Mouse (Mus musculus) kidney, embryonic 14.5 days (tissue): Measurements from ENCODE around the gene Limk2. TPM values are rescaled to one million over a fixed set of nuclear protein-coding genes. Genes with fewer than 3 reads are reported as not detected.

Experiments used
- ATAC-seq: fragments of 200-750 bp; cut with Nextera tagmentation; 2 replicates; pipeline ENCODE4 v1.8.0; 2017; ENCODE audit warnings: moderate number of reproducible peaks, mild to moderate bottlenecking, moderate TSS enrichment, moderate library complexity; ENCODE audit not compliant: low FRiP score, low TSS enrichment
- H3K27ac ChIP-seq: fragments of 300-500 bp; sonication (generic); 2 replicates; pipeline ENCODE4 v1.5.1; 2014; ENCODE audit warnings: low read depth, mild to moderate bottlenecking, low read length, moderate library complexity, mixed read lengths
- H3K27me3 ChIP-seq: fragments of 300-500 bp; sonication (generic); 2 replicates; pipeline ENCODE4 v1.6.1; 2014; ENCODE audit warnings: mild to moderate bottlenecking, low read length; ENCODE audit not compliant: control insufficient read depth, insufficient read depth
- H3K36me3 ChIP-seq: fragments of 300-500 bp; sonication (generic); 2 replicates; pipeline ENCODE4 v1.6.1; 2014; ENCODE audit warnings: low read length, mixed read lengths; ENCODE audit not compliant: control insufficient read depth, insufficient read depth
- H3K4me1 ChIP-seq: fragments of 300-500 bp; sonication (generic); 2 replicates; pipeline ENCODE4 v1.6.1; 2014; ENCODE audit warnings: low read length, mixed read lengths; ENCODE audit not compliant: control insufficient read depth, insufficient read depth
- H3K4me2 ChIP-seq: fragments of 300-500 bp; sonication (generic); replicated peaks from 2 replicates; pipeline ENCODE4 v1.6.1; 2014; ENCODE audit warnings: low read depth, mild to moderate bottlenecking, low read length
- H3K4me3 ChIP-seq: fragments of 300-500 bp; sonication (generic); 2 replicates; pipeline ENCODE4 v1.5.1; 2014; ENCODE audit warnings: mild to moderate bottlenecking, low read length
- H3K9ac ChIP-seq: fragments of 300-500 bp; sonication (generic); 2 replicates; pipeline ENCODE4 v1.6.1; 2014; ENCODE audit warnings: low read depth, mild to moderate bottlenecking, low read length, moderate library complexity
- H3K9me3 ChIP-seq: fragments of 300-500 bp; sonication (generic); 2 replicates; pipeline ENCODE4 v1.6.1; 2016; ENCODE audit warnings: low read length; ENCODE audit not compliant: control insufficient read depth
- WGBS: fragments of 180-500 bp; shearing (Covaris S2); extraction: QIAGEN DNeasy Blood & Tissue Kit; methylation state at CpG from one replicate; pipeline ENCODE4 v1.1.7; 2014; 5-methylcytosine and 5-hydroxymethylcytosine counted together
- polyA plus RNA-seq: library from polyadenylated mRNA; unstranded; fragments of >200 nt; fragmentation: Nextera tagmentation; extraction: Ambion mirVana; gene quantifications from 2 replicates; pipeline ENCODE4 v1.2.1, GENCODE M21; 2014

Limk2 gene
- polyA plus RNA-seq, 1 experiment from 2014 or later = 41.7 TPM

DNA sequence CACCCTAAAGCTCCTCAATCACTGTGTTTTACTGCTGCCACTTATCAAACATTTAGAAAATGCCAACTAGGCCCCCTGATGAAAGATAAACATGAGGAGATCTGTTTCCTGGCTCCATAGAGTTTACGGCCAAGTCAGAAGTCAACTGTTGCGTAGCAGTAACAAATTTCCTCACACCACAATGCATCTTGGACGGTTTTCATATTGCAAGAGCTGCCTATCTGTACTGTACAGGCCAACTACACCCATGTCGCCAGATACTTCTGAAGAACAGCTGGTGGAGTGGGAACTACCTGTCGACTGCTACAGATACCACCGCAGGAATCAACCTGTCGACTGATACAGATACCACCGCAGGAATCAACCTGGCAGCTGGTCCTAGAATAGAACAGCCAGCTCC lies 35.9 kb upstream of the Limk2 start:
- Histone ChIP-seq H3K4me1 (no peaks in the 10 kb centered on the region), H3K27me3 (no peaks in the 10 kb centered on the region), H3K9ac (no peak overlapping the region), H3K9me3 (no peaks in the 10 kb centered on the region), H3K27ac (no peak overlapping the region), H3K4me2 (no peak overlapping the region), H3K4me3 (no peak overlapping the region), H3K36me3 (no peaks in the 10 kb centered on the region)
- WGBS = 88% methylated on average over 8 of the region's 8 CpGs
- ATAC-seq = no peak

DNA sequence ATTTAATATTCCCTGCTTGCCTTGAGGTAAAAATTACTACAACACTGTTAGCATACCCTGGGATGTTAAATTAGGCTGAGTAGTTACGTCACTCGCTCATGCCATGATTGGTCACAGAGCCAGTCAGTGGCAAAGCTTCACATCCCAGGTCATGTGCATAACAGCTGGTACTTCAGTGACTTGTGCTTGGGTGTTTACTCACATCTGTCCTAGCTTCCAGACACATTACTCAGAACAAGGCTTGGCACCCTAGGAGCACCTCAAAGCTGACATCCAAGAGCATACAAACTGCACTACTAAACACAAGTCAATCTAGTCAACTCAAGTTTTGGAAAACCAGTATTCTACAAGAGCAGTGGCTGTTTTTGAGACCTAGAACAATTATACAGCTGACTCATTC lies 34.1 kb upstream of the Limk2 start:
- no peak overlapping the region for H3K27ac ChIP-seq
- H3K9ac ChIP-seq = no peak overlapping the region
- no peaks in the 10 kb centered on the region for H3K9me3 ChIP-seq
- WGBS = 92% methylated on average over 2 of the region's 2 CpGs
- no peak for ATAC-seq
- no peak overlapping the region for H3K4me3 ChIP-seq
- no peaks in the 10 kb centered on the region for H3K36me3 ChIP-seq
- no peaks in the 10 kb centered on the region for H3K27me3 ChIP-seq
- H3K4me1 ChIP-seq = no peaks in the 10 kb centered on the region
- no peak overlapping the region for H3K4me2 ChIP-seq

DNA sequence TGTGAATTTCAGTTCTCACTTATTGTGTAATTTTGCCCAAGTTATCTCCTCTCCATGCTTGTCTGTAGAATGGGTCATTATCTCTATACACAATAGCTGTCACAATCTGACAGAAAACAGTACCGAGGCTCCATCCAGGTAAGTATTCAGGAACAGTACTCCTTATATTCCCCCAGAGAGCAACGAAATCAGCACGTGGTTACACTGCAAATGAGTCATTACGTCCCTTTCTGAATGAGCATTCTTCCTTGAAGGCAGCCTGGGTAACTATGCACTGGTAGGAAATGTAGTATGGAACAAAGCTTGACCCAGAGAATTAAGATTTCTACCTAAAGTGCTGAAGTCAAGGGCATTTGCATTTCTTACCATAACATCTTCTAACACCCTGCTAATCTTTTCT lies 33.7 kb upstream of the Limk2 start:
- WGBS = 81% methylated on average over 4 of the region's 4 CpGs
- Histone ChIP-seq H3K4me1 (no peaks in the 10 kb centered on the region), H3K4me3 (no peak overlapping the region), H3K36me3 (no peaks in the 10 kb centered on the region), H3K9ac (no peak overlapping the region), H3K27me3 (no peaks in the 10 kb centered on the region), H3K4me2 (no peak overlapping the region), H3K27ac (no peak overlapping the region), H3K9me3 (no peaks in the 10 kb centered on the region)
- no peak for ATAC-seq

DNA sequence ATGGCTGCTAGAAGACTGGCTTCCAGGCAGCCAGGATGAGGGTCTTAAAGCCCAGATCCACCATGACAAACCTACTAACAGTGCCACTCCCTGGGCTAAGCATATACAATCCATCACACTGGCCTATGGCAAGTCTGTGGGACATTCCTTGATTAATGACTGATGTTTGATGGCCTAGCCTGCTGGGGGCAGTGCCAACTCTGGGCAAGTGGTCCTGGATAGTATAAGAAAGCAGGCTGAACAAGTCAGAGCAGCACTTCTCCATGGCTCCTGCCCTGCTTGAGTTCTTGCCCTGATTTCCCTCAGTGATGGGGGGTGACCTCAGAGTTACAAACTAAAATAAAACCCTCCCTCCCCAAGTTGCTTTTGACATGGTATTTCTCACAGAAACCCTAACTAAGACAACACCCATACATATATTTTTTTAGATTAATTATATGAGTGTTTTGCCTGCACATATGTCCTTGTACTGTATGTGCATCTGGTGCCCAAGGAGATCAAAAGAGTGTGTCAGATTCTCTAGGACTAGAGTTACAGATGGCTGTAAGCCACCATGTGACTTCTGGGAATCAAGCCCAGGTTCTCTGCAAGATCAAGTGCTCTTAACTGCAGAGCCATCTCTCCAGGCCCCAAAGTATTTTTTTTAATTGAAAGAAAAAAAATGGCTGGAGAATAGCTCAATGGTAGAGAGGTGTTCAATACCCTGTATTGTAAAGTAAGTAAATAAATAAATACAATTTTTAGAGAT lies 32.9 kb upstream of the Limk2 start:
- Histone ChIP-seq H3K27me3 (no peaks in the 10 kb centered on the region), H3K4me1 (no peaks in the 10 kb centered on the region), H3K27ac (no peak overlapping the region), H3K9me3 (no peaks in the 10 kb centered on the region), H3K36me3 (no peaks in the 10 kb centered on the region; the same call in 1 of the 2 replicates), H3K9ac (no peak overlapping the region), H3K4me2 (no peak overlapping the region), H3K4me3 (no peak overlapping the region)
- no peak for ATAC-seq

DNA sequence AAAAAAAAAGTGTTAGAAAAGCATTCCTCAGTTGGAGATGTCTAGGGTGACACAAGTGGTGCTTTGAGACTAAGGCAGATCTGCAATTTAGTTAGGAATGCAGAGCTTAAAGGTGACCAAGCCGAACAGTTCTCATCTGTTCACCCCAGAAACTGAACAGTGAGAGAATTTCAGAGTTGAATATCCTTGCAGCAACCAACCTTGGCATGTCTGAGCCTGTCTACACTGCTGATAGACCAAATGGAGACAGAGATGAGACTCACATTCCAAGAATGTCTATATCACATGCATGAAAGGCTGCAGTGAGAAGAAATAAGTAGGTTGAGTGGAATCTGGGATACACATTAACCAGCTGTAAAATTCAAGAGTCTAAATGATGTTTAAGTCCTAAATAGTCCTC lies 28.6 kb upstream of the Limk2 start:
- ATAC-seq = no peak
- H3K36me3 ChIP-seq = no peaks in the 10 kb centered on the region; the same call in 1 of the 2 replicates
- no peak overlapping the region for H3K4me3 ChIP-seq
- H3K4me1 ChIP-seq = no peaks in the 10 kb centered on the region
- H3K27me3 ChIP-seq = no peaks in the 10 kb centered on the region
- H3K9ac ChIP-seq = no peak overlapping the region
- no peak overlapping the region for H3K4me2 ChIP-seq
- H3K9me3 ChIP-seq = no peaks in the 10 kb centered on the region
- no peak overlapping the region for H3K27ac ChIP-seq
- WGBS = 95% methylated on average over 1 of the region's 1 CpGs

DNA sequence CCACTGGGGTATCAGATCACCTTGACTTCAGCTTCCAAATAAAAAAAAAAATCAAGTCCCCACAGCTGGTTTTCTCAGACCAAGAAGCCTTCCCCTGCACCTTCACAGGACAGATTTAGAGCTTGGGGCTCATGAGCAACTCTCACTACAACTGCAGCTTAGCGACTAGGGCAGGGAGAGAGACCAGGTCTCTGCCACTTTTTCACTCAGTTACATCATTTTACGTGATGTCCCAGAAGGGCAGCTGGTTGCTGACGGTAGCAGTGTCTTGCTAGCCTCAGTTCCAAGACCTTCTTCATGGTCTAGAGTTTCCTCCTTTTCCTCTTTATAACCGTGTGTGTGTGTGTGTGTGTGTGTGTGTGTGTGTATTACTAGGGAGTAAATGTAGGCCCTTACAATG lies 24.8 kb upstream of the Limk2 start:
- H3K27ac ChIP-seq = no peak overlapping the region

DNA sequence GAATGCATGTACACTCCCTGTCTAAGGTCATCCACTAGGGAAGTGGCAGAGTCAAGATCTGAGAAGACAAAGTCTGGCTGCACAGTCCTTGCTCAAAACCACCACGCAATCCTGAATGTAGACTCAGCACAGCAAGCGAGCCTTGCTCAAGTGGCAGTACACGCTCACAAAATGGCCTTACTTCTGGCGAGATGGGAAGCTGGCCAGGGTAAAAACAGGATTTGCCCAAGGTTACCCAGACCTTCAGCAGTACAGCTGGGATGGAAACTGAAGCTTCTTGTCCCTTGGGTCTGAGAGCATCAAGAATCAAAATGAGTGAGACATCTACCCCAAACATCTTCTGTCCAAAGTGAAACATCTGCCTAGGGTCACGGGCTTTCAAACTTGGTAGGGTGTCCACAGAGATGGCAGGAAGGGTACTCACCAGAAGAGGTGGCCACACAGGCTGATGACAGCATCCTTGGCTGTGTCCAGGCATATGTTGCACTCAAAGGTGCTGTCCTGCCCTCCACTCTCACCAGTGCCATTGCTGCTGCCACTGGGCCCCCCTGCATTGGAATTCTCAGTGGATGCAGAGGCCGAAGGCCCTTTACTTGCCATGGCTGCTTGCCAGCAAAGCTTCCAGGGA lies 23.1 kb upstream of the Limk2 start:
- Histone ChIP-seq H3K4me1 (no peaks in the 10 kb centered on the region), H3K9me3 (no peaks in the 10 kb centered on the region), H3K36me3 (0 out of 2 replicates have a peak, but pooled peaks cover 3% of the 10 kb centered on the region), H3K4me3 (no peak overlapping the region), H3K27me3 (no peaks in the 10 kb centered on the region), H3K4me2 (no peak overlapping the region), H3K27ac (no peak overlapping the region), H3K9ac (no peak overlapping the region)
- no peak for ATAC-seq
- whole genome bisulfite sequencing = 94% methylated on average over 6 of the region's 6 CpGs

More for the DNA sequence above, 24.8 kb upstream of the Limk2 start:
- no peak overlapping the region for H3K9ac ChIP-seq
- no peaks in the 10 kb centered on the region for H3K4me1 ChIP-seq
- WGBS = 72% methylated on average over 4 of the region's 4 CpGs
- no peak for ATAC-seq
- H3K4me3 ChIP-seq = no peak overlapping the region
- no peak overlapping the region for H3K4me2 ChIP-seq
- H3K27me3 ChIP-seq = no peaks in the 10 kb centered on the region
- peaks cover 3% of the 10 kb centered on the region; the same call in 1 of the 2 replicates for H3K36me3 ChIP-seq
- no peaks in the 10 kb centered on the region for H3K9me3 ChIP-seq

DNA sequence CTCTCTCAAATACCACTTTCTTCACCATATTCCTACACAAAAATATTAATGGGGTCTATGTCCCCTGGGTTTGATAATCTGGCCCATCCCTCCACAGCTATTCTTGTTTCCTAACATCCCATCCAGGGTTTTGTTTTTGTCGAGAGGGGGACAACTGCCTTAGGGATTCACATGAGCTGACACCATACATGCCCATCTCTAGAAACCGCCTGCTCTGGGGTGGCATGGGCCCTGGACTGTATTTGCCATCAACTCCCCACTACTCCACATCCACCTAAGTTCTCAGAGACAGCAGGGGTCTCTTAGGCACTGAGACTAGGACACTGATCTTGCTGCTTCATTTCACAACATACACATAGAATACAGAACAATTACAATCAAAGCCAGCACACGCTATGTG lies 22.5 kb upstream of the Limk2 start:
- H3K9ac ChIP-seq = no peak overlapping the region
- ATAC-seq = no peak
- H3K9me3 ChIP-seq = no peaks in the 10 kb centered on the region
- H3K4me3 ChIP-seq = no peak overlapping the region
- 0 out of 2 replicates have a peak, but pooled peaks cover 3% of the 10 kb centered on the region for H3K36me3 ChIP-seq
- H3K27me3 ChIP-seq = no peaks in the 10 kb centered on the region
- no peak overlapping the region for H3K27ac ChIP-seq
- H3K4me1 ChIP-seq = no peaks in the 10 kb centered on the region
- no peak overlapping the region for H3K4me2 ChIP-seq
- 90% methylated on average over 3 of the region's 3 CpGs for WGBS

DNA sequence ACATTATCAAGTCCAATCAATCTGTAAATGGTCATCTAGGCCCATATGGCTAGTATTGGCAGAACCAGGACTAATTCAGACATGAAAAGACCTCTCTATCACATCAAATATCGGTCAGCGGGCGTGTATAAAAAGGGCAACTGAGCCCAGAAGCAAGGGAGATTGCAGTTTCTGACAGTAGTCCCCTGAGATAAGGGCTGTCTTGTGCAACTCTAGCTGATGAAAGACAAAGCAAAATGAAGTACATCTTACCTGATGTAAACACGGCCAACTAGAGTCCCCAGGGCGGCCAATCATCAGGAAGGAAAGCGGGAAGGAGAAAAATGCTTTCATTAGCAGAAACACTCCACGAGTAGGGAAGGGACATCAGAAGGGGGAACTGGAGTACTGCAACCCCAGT lies 19.6 kb upstream of the Limk2 start:
- Histone ChIP-seq H3K27ac (no peak overlapping the region), H3K4me1 (no peaks in the 10 kb centered on the region), H3K4me3 (no peak overlapping the region), H3K36me3 (peaks cover 16% of the 10 kb centered on the region; the same call in 1 of the 2 replicates), H3K4me2 (no peak overlapping the region), H3K9ac (no peak overlapping the region), H3K9me3 (no peaks in the 10 kb centered on the region), H3K27me3 (no peaks in the 10 kb centered on the region)
- ATAC-seq = no peak
- WGBS = 88% methylated on average over 7 of the region's 7 CpGs
